Mouse (Mus musculus) gastrocnemius, adult 8-10 months (tissue): ENCODE data around the gene Gm3402. TPM values are rescaled to one million over a fixed set of nuclear protein-coding genes. Genes with fewer than 3 reads are reported as not detected.
A peak's percentile ranks its signal among the peaks of the same experiment; 100 is the strongest.
"Not testable (repeated sequence)": the region's sequence is repeated elsewhere in the genome, so short reads cannot be mapped to it uniquely, and the experiment has no call there.

Experiments
- DNase-seq, 2 experiments: peaks; one replicate each; pipeline ENCODE4 v3.0.0; 2022; ENCODE audit warnings: low spot score in 2 of 2
- total RNA-seq, 4 experiments: library from RNA; stranded (reverse); gene quantifications; 2 replicates each; pipeline ENCODE4 v1.2.4; 2022

Gene Gm3402
- not detected for total RNA-seq

GRCm38 (mm10) chr5:146513823-146514222, at the start of gene Gm3402:
Gm3402 (plus strand) TSS chr5:146514123.
- not testable (repeated sequence) for DNase-seq

- DNase-seq: no peak
These were observed 47.3 kb upstream of the Gm3402 start for GRCm38 (mm10) chr5:146466663-146467062.

- DNase-seq: no peak
These were observed 45.6 kb upstream of the Gm3402 start for GRCm38 (mm10) chr5:146468311-146468710.

GRCm38 (mm10) chr5:146470821-146471220, 43.1 kb upstream of the Gm3402 start:
- no peak for DNase-seq

- DNase-seq: no peak
These were observed 42.6 kb upstream of the Gm3402 start for GRCm38 (mm10) chr5:146471311-146471710.

- DNase-seq: no peak
These were observed 42.1 kb upstream of the Gm3402 start for GRCm38 (mm10) chr5:146471821-146472220.

- not testable (repeated sequence) for DNase-seq
These were observed 34.4 kb upstream of the Gm3402 start for GRCm38 (mm10) chr5:146479564-146479963.

GRCm38 (mm10) chr5:146481665-146482064, 32.3 kb upstream of the Gm3402 start, which contains the start of gene Gm6408:
Gm6408 (plus strand) TSS chr5:146481965.
- DNase-seq: not testable (repeated sequence)

- DNase-seq: not testable (repeated sequence)
These were observed 25.0 kb upstream of the Gm3402 start for GRCm38 (mm10) chr5:146488959-146489358.

- DNase-seq: not testable (repeated sequence)
These were observed 22.9 kb upstream of the Gm3402 start, which contains the start of gene Gm6370 for GRCm38 (mm10) chr5:146491063-146491462. Gm6370 (plus strand) TSS chr5:146491363.

GRCm38 (mm10) chr5:146502099-146502498, 11.8 kb upstream of the Gm3402 start, which contains the start of gene 4930449I24Rik:
4930449I24Rik (plus strand) TSS chr5:146502399.
- not testable (repeated sequence) for DNase-seq

GRCm38 (mm10) chr5:146525501-146525900, 11.6 kb downstream of the Gm3402 start, which contains the start of gene Gm3404:
Gm3404 (plus strand) TSS chr5:146525801.
- peak in 1 of 2 experiments; percentile 3 for DNase-seq

GRCm38 (mm10) chr5:146537347-146537746, 23.4 kb downstream of the Gm3402 start, which contains the start of gene Gm3409:
Gm3409 (plus strand) TSS chr5:146537647.
- DNase-seq: not testable (repeated sequence)

GRCm38 (mm10) chr5:146555836-146556235, 41.9 kb downstream of the Gm3402 start, which contains the start of gene Gm3415:
Gm3415 (plus strand) TSS chr5:146556136.
- not testable (repeated sequence) for DNase-seq

- DNase-seq: no peak
These were observed 50.3 kb downstream of the Gm3402 start for GRCm38 (mm10) chr5:146564259-146564658.

Other genes starting within 250 kb of the Gm3402 start
- under 1 TPM; 0.46 to 0.74 (median 0.59) TPM for gene Wasf3, start 129.1 kb upstream of the Gm3402 start, total RNA-seq
- gene Gm6408, start 32.2 kb upstream of the Gm3402 start, total RNA-seq: not detected
- gene Gm6370, start 22.8 kb upstream of the Gm3402 start, total RNA-seq: not detected
- gene 4930449I24Rik, start 11.7 kb upstream of the Gm3402 start, total RNA-seq: not detected
- gene Gm3404, start 11.7 kb downstream of the Gm3402 start, total RNA-seq: not detected
- gene Gm3409, start 23.5 kb downstream of the Gm3402 start, total RNA-seq: not detected
- not detected for gene Gm3415, start 42.0 kb downstream of the Gm3402 start, total RNA-seq
- gene Gpr12, start 71.1 kb downstream of the Gm3402 start, total RNA-seq: not detected